Mouse (Mus musculus): ENCODE measurements around the gene Wfdc2. TPM values are rescaled to one million over a fixed set of nuclear protein-coding genes. Genes with fewer than 3 reads are reported as not detected.

Gene Wfdc2
- polyA plus RNA-seq, 1 experiment, result 28.7 TPM

DNA sequence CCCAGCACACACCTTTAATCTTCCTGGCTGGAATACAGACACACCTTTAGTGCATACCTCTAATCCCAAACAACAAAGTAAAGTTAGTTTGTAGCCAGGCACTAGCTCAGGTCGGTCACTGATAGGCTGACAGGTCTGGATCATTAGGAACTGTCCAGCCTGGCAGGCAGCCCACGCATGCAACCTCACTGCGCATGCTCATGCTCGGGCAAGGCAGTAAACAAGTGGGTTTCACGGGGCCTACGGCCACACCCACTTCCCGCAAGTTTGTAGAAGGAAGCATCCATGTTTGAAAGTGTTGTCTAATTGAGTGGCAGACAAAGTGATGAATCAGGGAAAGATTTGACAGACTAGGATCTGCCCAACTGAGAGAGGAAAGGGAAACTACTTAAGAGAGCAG lies 19.6 kb upstream of the Wfdc2 start:
- Histone ChIP-seq H3K4me3 (ENCODE audit: control insufficient read depth, insufficient read depth, low read length) (no peak overlapping the region), H3K4me1 (replicated peaks; ENCODE audit: control insufficient read depth, insufficient read depth, low read length) (peaks cover 6% of the 10 kb centered on the region), H3K36me3 (ENCODE audit: control insufficient read depth, insufficient read depth, low read length) (no peaks in the 10 kb centered on the region), H3K27ac (ENCODE audit: control insufficient read depth, insufficient read depth, low read length) (no peak overlapping the region), H3K27me3 (ENCODE audit: control insufficient read depth, insufficient read depth, low read length) (no peaks in the 10 kb centered on the region)
- WGBS, result 89% methylated on average over 7 of the region's 7 CpGs
- no peak for TF ChIP-seq POLR2A (IDR thresholded peaks at IDR 0.05; ENCODE audit: control insufficient read depth, extremely low read depth, insufficient read depth, low read length, poor library complexity)
- DNase-seq, result no peak

DNA sequence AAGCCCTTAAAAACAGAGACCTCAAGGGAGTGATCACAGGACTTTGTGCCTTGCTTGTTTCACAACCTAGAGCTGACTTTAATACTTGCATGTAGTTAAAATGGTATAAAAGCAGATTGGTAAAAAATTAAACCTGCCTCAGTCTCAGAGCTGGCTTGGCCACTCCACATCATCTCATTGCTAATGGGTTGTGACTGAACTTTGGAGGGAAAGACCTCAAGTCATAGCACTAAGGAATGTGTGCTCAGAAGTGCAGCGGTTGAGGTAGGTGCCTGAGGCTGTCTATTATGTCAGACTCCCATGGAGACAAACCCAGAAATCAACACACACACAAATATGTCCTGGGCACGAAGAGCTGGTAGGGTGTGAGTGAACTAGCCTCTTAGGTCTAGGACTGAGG lies 18.5 kb upstream of the Wfdc2 start:
- H3K36me3 ChIP-seq (ENCODE audit: control insufficient read depth, insufficient read depth, low read length), result no peaks in the 10 kb centered on the region
- H3K4me1 ChIP-seq (replicated peaks; ENCODE audit: control insufficient read depth, insufficient read depth, low read length), result peaks cover 6% of the 10 kb centered on the region
- no peak for TF ChIP-seq POLR2A (IDR thresholded peaks at IDR 0.05; ENCODE audit: control insufficient read depth, extremely low read depth, insufficient read depth, low read length, poor library complexity)
- no peak for TF ChIP-seq CTCF (IDR thresholded peaks at IDR 0.05; ENCODE audit: borderline replicate concordance, control insufficient read depth, extremely low read depth, insufficient read depth, low read length, poor library complexity)
- no peak overlapping the region for H3K27ac ChIP-seq (ENCODE audit: control insufficient read depth, insufficient read depth, low read length)
- no peaks in the 10 kb centered on the region for H3K27me3 ChIP-seq (ENCODE audit: control insufficient read depth, insufficient read depth, low read length)
- no peak for DNase-seq
- H3K4me3 ChIP-seq (ENCODE audit: control insufficient read depth, insufficient read depth, low read length), result no peak overlapping the region
- WGBS, result 72% methylated on average over 2 of the region's 2 CpGs

GRCm38 (mm10) chr2:164544454-164545097 lies 17.6 kb upstream of the Wfdc2 start:
- H3K4me1 ChIP-seq (replicated peaks; ENCODE audit: control insufficient read depth, insufficient read depth, low read length), result peaks cover 6% of the 10 kb centered on the region
- no peaks in the 10 kb centered on the region for H3K27me3 ChIP-seq (ENCODE audit: control insufficient read depth, insufficient read depth, low read length)
- TF ChIP-seq CTCF (IDR thresholded peaks at IDR 0.05; ENCODE audit: borderline replicate concordance, control insufficient read depth, extremely low read depth, insufficient read depth, low read length, poor library complexity), result no peak
- no peak for TF ChIP-seq POLR2A (IDR thresholded peaks at IDR 0.05; ENCODE audit: control insufficient read depth, extremely low read depth, insufficient read depth, low read length, poor library complexity)
- H3K36me3 ChIP-seq (ENCODE audit: control insufficient read depth, insufficient read depth, low read length), result no peaks in the 10 kb centered on the region
- no peak overlapping the region for H3K4me3 ChIP-seq (ENCODE audit: control insufficient read depth, insufficient read depth, low read length)
- under 1% methylated on average over 5 of the region's 5 CpGs for WGBS
- H3K27ac ChIP-seq (ENCODE audit: control insufficient read depth, insufficient read depth, low read length), result no peak overlapping the region
- DNase-seq, result no peak

GRCm38 (mm10) chr2:164549338-164549737 lies 12.9 kb upstream of the Wfdc2 start:
- DNase-seq, result no peak
- H3K27ac ChIP-seq (ENCODE audit: control insufficient read depth, insufficient read depth, low read length), result no peak overlapping the region
- WGBS, result 71% methylated on average over 4 of the region's 4 CpGs
- H3K4me1 ChIP-seq (replicated peaks; ENCODE audit: control insufficient read depth, insufficient read depth, low read length), result peaks cover 3% of the 10 kb centered on the region
- TF ChIP-seq CTCF (IDR thresholded peaks at IDR 0.05; ENCODE audit: borderline replicate concordance, control insufficient read depth, extremely low read depth, insufficient read depth, low read length, poor library complexity), result no peak
- TF ChIP-seq POLR2A (IDR thresholded peaks at IDR 0.05; ENCODE audit: control insufficient read depth, extremely low read depth, insufficient read depth, low read length, poor library complexity), result no peak
- no peak overlapping the region for H3K4me3 ChIP-seq (ENCODE audit: control insufficient read depth, insufficient read depth, low read length)
- no peaks in the 10 kb centered on the region for H3K36me3 ChIP-seq (ENCODE audit: control insufficient read depth, insufficient read depth, low read length)
- H3K27me3 ChIP-seq (ENCODE audit: control insufficient read depth, insufficient read depth, low read length), result no peaks in the 10 kb centered on the region

DNA sequence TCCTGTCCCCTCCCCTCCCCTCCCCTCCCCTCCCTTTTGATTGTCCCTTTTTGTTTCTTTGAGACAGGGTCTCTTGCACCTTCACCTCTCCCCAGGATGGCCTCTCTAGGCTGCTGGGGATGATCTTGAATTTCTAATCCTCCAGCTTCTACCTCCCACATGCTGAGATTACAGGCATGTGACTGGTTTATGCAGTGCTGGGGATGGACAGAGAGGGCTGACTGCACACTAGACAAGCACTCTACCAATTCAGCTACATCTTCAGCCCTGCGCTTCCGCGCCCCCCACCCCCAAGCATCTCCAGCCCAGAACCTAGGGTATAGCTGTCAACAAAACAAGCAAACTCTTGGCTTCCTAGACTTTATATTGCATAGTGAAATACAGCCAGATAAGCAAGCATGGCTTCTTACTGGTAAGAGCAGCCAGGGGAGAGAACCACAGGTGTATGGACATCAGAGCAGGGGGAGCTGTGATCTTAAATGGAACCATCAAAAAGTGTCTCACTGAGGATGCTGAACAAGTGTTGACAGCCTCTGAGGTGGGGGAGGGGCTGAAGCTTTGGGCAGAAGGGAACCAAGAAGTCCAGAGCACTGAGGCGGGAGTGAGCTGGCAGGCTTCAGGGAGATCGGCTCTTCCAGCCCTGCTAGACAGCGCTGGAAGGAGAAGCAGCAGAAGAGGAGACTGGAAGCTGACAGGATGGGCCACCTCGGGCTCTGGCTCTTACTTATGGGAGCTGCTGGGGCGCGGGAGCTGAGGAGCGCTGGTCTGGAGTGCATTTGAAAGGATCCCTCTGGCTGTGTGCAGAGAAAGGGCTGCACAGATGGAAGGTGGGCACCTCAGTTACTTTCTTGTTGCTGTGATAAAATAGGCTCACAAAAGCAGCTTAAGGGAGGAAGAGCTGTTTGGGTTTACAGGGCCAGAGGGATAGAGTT lies 12.0 kb upstream of the Wfdc2 start:
- no peak for DNase-seq
- Histone ChIP-seq H3K27me3 (ENCODE audit: control insufficient read depth, insufficient read depth, low read length) (no peaks in the 10 kb centered on the region), H3K4me3 (ENCODE audit: control insufficient read depth, insufficient read depth, low read length) (no peak overlapping the region), H3K27ac (ENCODE audit: control insufficient read depth, insufficient read depth, low read length) (no peak overlapping the region), H3K36me3 (ENCODE audit: control insufficient read depth, insufficient read depth, low read length) (no peaks in the 10 kb centered on the region), H3K4me1 (replicated peaks; ENCODE audit: control insufficient read depth, insufficient read depth, low read length) (no peaks in the 10 kb centered on the region; the same call in 1 of the 2 replicates)
- TF ChIP-seq CTCF (IDR thresholded peaks at IDR 0.05; ENCODE audit: borderline replicate concordance, control insufficient read depth, extremely low read depth, insufficient read depth, low read length, poor library complexity) (no peak), POLR2A (IDR thresholded peaks at IDR 0.05; ENCODE audit: control insufficient read depth, extremely low read depth, insufficient read depth, low read length, poor library complexity) (no peak)
- WGBS, result 47% methylated on average over 10 of the region's 10 CpGs

DNA sequence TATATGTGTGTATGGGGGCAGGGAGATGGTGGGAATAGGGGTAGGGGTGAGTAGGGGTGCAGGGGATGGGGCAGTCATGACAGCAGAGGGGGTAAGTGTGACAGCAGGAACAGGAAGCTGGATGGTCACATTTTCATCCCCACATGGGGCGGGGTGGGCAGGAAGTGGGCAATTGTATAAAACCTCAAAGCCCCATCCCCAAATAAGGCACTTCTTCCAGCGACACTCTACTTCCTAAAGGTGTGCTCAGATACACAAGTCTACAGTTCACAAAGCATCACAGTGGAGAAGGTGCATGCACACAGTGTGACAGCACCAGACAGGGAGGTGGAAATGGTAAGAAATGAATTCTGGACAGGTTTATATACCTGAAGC lies 11.3 kb upstream of the Wfdc2 start:
- DNase-seq, result no peak
- Histone ChIP-seq H3K4me3 (ENCODE audit: control insufficient read depth, insufficient read depth, low read length) (no peak overlapping the region), H3K27me3 (ENCODE audit: control insufficient read depth, insufficient read depth, low read length) (no peaks in the 10 kb centered on the region), H3K4me1 (replicated peaks; ENCODE audit: control insufficient read depth, insufficient read depth, low read length) (no peaks in the 10 kb centered on the region; the same call in 1 of the 2 replicates), H3K36me3 (ENCODE audit: control insufficient read depth, insufficient read depth, low read length) (no peaks in the 10 kb centered on the region), H3K27ac (ENCODE audit: control insufficient read depth, insufficient read depth, low read length) (no peak overlapping the region)
- no peak for TF ChIP-seq CTCF (IDR thresholded peaks at IDR 0.05; ENCODE audit: borderline replicate concordance, control insufficient read depth, extremely low read depth, insufficient read depth, low read length, poor library complexity)
- TF ChIP-seq POLR2A (IDR thresholded peaks at IDR 0.05; ENCODE audit: control insufficient read depth, extremely low read depth, insufficient read depth, low read length, poor library complexity), result no peak
- 6% methylated on average over 2 of the region's 2 CpGs for WGBS
